Mouse (Mus musculus): ENCODE results near the gene Npas3.

GRCm38 (mm10) chr12:53587691-53588504, 339.4 kb downstream of the Npas3 start:
- no peak for TF ChIP-seq POLR2A (IDR thresholded peaks at IDR 0.05; ENCODE audit: insufficient read depth, low read depth, low read length)
- no peak for TF ChIP-seq CTCF (IDR thresholded peaks at IDR 0.05; ENCODE audit: insufficient read depth, low read depth, low read length)

All from olfactory bulb, adult 2 months (tissue).